ENCODE assay signal across 11 mouse cellular contexts in the genomic region with DNA sequence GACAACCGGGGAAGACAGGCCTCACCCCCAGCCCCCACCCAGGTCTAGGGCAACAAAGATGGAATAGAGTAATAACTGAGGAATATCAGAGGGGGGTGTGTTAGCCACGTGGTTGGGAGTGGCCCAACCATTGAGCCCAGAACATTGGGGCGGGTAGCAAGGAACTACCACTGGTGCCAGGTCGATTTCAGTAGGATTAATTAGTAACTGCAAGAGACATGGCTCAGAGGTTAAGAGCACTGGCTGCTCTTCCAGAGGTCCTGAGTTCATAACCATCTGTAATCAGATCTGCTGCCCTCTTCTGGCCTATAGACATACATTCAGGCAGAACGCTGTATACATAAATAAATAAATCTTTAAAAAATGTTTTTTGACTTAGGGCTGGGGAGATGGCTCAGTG. TPM values are rescaled to one million over a fixed set of nuclear protein-coding genes. Genes with fewer than 3 reads are reported as not detected.
DNase-seq lines count a peak whose midpoint lies in the region; ATAC-seq and TF ChIP-seq lines count a peak whose summit lies in the region.
"Had no signal": no experiment of that assay in that cellular context is flagged by ENCODE, and none has a peak within 500 bp of the region (broad histone marks: within the 10 kb centered on the region; RNA-seq: fewer than 3 reads in every experiment).

No protein-coding gene starts in this region.

- TF ChIP-seq CTCF in ES-Bruce4 (IDR thresholded peaks at IDR 0.05; ENCODE audit: low read depth, low read length): no peak
- TF ChIP-seq CTCF in liver, postnatal 0 days (IDR thresholded peaks at IDR 0.05; ENCODE audit: low read depth): peak; percentile 64

- no peak overlapping the region for H3K9ac ChIP-seq in kidney, embryonic 14.5 days (ENCODE audit: low read depth, low read length)
- no peak overlapping the region for H3K9ac ChIP-seq in ES-Bruce4 (ENCODE audit: low read depth, poor library complexity, severe bottlenecking)
- H3K9ac ChIP-seq in liver, postnatal 0 days (replicated peaks): no peak overlapping the region
- H3K9ac ChIP-seq: embryonic facial prominence, embryonic 13.5 days had no signal

- no peaks in the 10 kb centered on the region for H3K9me3 ChIP-seq in kidney, embryonic 14.5 days (ENCODE audit: control insufficient read depth, low read length)
- no peaks in the 10 kb centered on the region for H3K9me3 ChIP-seq in ES-Bruce4 (replicated peaks; ENCODE audit: control insufficient read depth, insufficient read depth, low read length, poor library complexity, severe bottlenecking)
- H3K9me3 ChIP-seq in liver, postnatal 0 days (ENCODE audit: low read length): no peaks in the 10 kb centered on the region
- H3K9me3 ChIP-seq: embryonic facial prominence, embryonic 13.5 days had no signal

- H3K27ac ChIP-seq in kidney, embryonic 14.5 days (ENCODE audit: low read depth, low read length): no peak overlapping the region
- H3K27ac ChIP-seq in ES-Bruce4 (ENCODE audit: insufficient read depth, low read length): peak overlapping the region; percentile 28; the same call in 1 of the 2 replicates
- H3K27ac ChIP-seq in liver, postnatal 0 days (ENCODE audit: low read depth): peak overlapping the region; percentile 92
- H3K27ac ChIP-seq: embryonic facial prominence, embryonic 13.5 days had no signal

- WGBS in kidney, embryonic 14.5 days: 58% methylated on average over 5 of the region's 5 CpGs
- WGBS in liver, postnatal 0 days (ENCODE audit: insufficient replicate concordance): 42% methylated on average over 5 of the region's 5 CpGs

- ATAC-seq in kidney, embryonic 14.5 days (ENCODE audit: low FRiP score, low TSS enrichment): no peak
- peak; percentile 64 for ATAC-seq in liver, postnatal 0 days

- no peaks in the 10 kb centered on the region for H3K27me3 ChIP-seq in kidney, embryonic 14.5 days (ENCODE audit: control insufficient read depth, insufficient read depth, low read length)
- no peaks in the 10 kb centered on the region for H3K27me3 ChIP-seq in ES-Bruce4 (ENCODE audit: control insufficient read depth, insufficient read depth, low read length, poor library complexity, severe bottlenecking)
- H3K27me3 ChIP-seq in liver, postnatal 0 days (ENCODE audit: insufficient read depth, low read length): no peaks in the 10 kb centered on the region
- H3K27me3 ChIP-seq: embryonic facial prominence, embryonic 13.5 days had no signal

- 0 out of 2 replicates have a peak, but pooled peaks cover under 1% of the 10 kb centered on the region for H3K36me3 ChIP-seq in kidney, embryonic 14.5 days (ENCODE audit: control insufficient read depth, insufficient read depth, low read length)
- peaks cover 4% of the 10 kb centered on the region; the same call in 1 of the 2 replicates for H3K36me3 ChIP-seq in ES-Bruce4 (ENCODE audit: control insufficient read depth, insufficient read depth, low read length, poor library complexity, severe bottlenecking)
- H3K36me3 ChIP-seq in liver, postnatal 0 days (replicated peaks; ENCODE audit: insufficient read depth, low read length): peaks cover 6% of the 10 kb centered on the region; the same call in 1 of the 2 replicates
- H3K36me3 ChIP-seq: embryonic facial prominence, embryonic 13.5 days had no signal

- TF ChIP-seq POLR2A in ES-Bruce4 (IDR thresholded peaks at IDR 0.05; ENCODE audit: insufficient read depth, low read length): no peak

- H3K4me1 ChIP-seq in kidney, embryonic 14.5 days (ENCODE audit: control insufficient read depth, insufficient read depth, low read length): peaks cover 22% of the 10 kb centered on the region
- H3K4me1 ChIP-seq in ES-Bruce4 (ENCODE audit: control insufficient read depth, insufficient read depth, low read length): no peaks in the 10 kb centered on the region
- peaks cover 40% of the 10 kb centered on the region for H3K4me1 ChIP-seq in liver, postnatal 0 days (ENCODE audit: insufficient read depth)

- H3K4me3 ChIP-seq in kidney, embryonic 14.5 days (ENCODE audit: low read length): no peak overlapping the region
- no peak overlapping the region for H3K4me3 ChIP-seq in ES-Bruce4 (ENCODE audit: low read depth, low read length)
- no peak overlapping the region for H3K4me3 ChIP-seq in liver, postnatal 0 days (ENCODE audit: low read depth, low read length)
- H3K4me3 ChIP-seq: embryonic facial prominence, embryonic 13.5 days had no signal

- TF ChIP-seq EP300 in ES-Bruce4 (IDR thresholded peaks at IDR 0.05; ENCODE audit: insufficient read depth, low read depth, low read length): no peak
- peak; percentile 79 for TF ChIP-seq EP300 in liver, postnatal 0 days (IDR thresholded peaks at IDR 0.05; ENCODE audit: low read depth)

- no peak overlapping the region for H3K4me2 ChIP-seq in kidney, embryonic 14.5 days (replicated peaks; ENCODE audit: low read depth, low read length)
- H3K4me2 ChIP-seq in liver, postnatal 0 days (ENCODE audit: low read depth, low read length): no peak overlapping the region
- H3K4me2 ChIP-seq: embryonic facial prominence, embryonic 13.5 days had no signal

- peak; percentile 86 for DNase-seq in kidney, adult 11 months
- DNase-seq in kidney, adult 18-20 months: peak; percentile 73
- DNase-seq in liver, postnatal 0 days: peak; percentile 60
- no peak for DNase-seq in right cerebral cortex, postnatal 36 days (ENCODE audit: low spot score in 2 of 2)
- DNase-seq in right cerebral cortex, postnatal 25 days: no peak
- no peak for DNase-seq in gastrocnemius, postnatal 4 days (ENCODE audit: low spot score in 2 of 2)

RNA-seq across cellular contexts. Expression of a gene that starts 2.4 kb away (rescaled TPM):
- polyA plus RNA-seq in kidney, embryonic 14.5 days (2014; fragmentation: Nextera tagmentation; extraction: Ambion mirVana): 350 and 420 TPM in 2 replicates
- polyA plus RNA-seq in ES-Bruce4 (2011; ENCODE audit: insufficient read depth, insufficient read length, low read depth, missing spikeins): 171 and 183 TPM in 2 replicates
- polyA plus RNA-seq in liver, postnatal 0 days (2015; fragmentation: Nextera tagmentation; extraction: Ambion mirVana): 193 and 197 TPM in 2 replicates
- total RNA-seq in gastrocnemius, postnatal 4 days (2021): 10 to 100 TPM; 23.2 to 25.2 TPM
- total RNA-seq: gastrocnemius, adult 18-20 months had no signal

RNA-seq across cellular contexts. Expression of a gene that starts 13.9 kb away (rescaled TPM):
- polyA plus RNA-seq in kidney, embryonic 14.5 days (2014; fragmentation: Nextera tagmentation; extraction: Ambion mirVana): not detected in 2 replicates
- polyA plus RNA-seq in ES-Bruce4 (2011; ENCODE audit: insufficient read depth, insufficient read length, low read depth, missing spikeins): 0.37 TPM in 1 of 2 replicates, not detected in the other
- not detected in 2 replicates for polyA plus RNA-seq in liver, postnatal 0 days (2015; fragmentation: Nextera tagmentation; extraction: Ambion mirVana)
- total RNA-seq in gastrocnemius, postnatal 4 days (2021): not detected
- total RNA-seq: gastrocnemius, adult 18-20 months; hematopoietic stem cell, adult 5-6 weeks had no signal
- polyA plus RNA-seq: embryonic facial prominence, embryonic 13.5 days had no signal

RNA-seq across cellular contexts. Expression of a gene that starts 20.7 kb away (rescaled TPM):
- 129 and 174 TPM in 2 replicates for polyA plus RNA-seq in kidney, embryonic 14.5 days (2014; fragmentation: Nextera tagmentation; extraction: Ambion mirVana)
- 35.7 and 40.3 TPM in 2 replicates for polyA plus RNA-seq in ES-Bruce4 (2011; ENCODE audit: insufficient read depth, insufficient read length, low read depth, missing spikeins)
- polyA plus RNA-seq in liver, postnatal 0 days (2015; fragmentation: Nextera tagmentation; extraction: Ambion mirVana): 96.8 and 101 TPM in 2 replicates
- total RNA-seq in gastrocnemius, postnatal 4 days (2021): 10 to 100 TPM; 38.4 to 43.9 TPM

RNA-seq across cellular contexts. Expression of a gene that starts 20.9 kb away (rescaled TPM):
- 3.6 and 4.1 TPM in 2 replicates for polyA plus RNA-seq in kidney, embryonic 14.5 days (2014; fragmentation: Nextera tagmentation; extraction: Ambion mirVana)
- 3.6 and 5.0 TPM in 2 replicates for polyA plus RNA-seq in ES-Bruce4 (2011; ENCODE audit: insufficient read depth, insufficient read length, low read depth, missing spikeins)
- 32.9 and 34.4 TPM in 2 replicates for polyA plus RNA-seq in liver, postnatal 0 days (2015; fragmentation: Nextera tagmentation; extraction: Ambion mirVana)
- total RNA-seq in gastrocnemius, postnatal 4 days (2021): 1 to 10 TPM; 6.1 to 9.6 TPM

RNA-seq across cellular contexts. Expression of a gene that starts 26.6 kb away (rescaled TPM):
- polyA plus RNA-seq in kidney, embryonic 14.5 days (2014; fragmentation: Nextera tagmentation; extraction: Ambion mirVana): 4.3 and 5.1 TPM in 2 replicates
- 0.52 and 1.1 TPM in 2 replicates for polyA plus RNA-seq in ES-Bruce4 (2011; ENCODE audit: insufficient read depth, insufficient read length, low read depth, missing spikeins)
- 6.6 and 7.1 TPM in 2 replicates for polyA plus RNA-seq in liver, postnatal 0 days (2015; fragmentation: Nextera tagmentation; extraction: Ambion mirVana)
- 1 to 10 TPM; 4.5 to 5.2 TPM for total RNA-seq in gastrocnemius, postnatal 4 days (2021)

Comparison
In these comparisons a context has a peak if more than half of its experiments do, and no peak if none do; other contexts are left out.
1. DNase-seq: peak in kidney, adult 11 months (single experiment), kidney, adult 18-20 months (single experiment) and liver, postnatal 0 days (single experiment); none in right cerebral cortex, postnatal 36 days (0 of 2), right cerebral cortex, postnatal 25 days (single experiment) and gastrocnemius, postnatal 4 days (0 of 2).